Comparison of ENCODE assay signal across 23 mouse cellular contexts in genomic region chr1:162957422-162957821, GRCm38 (mm10). TPM values are rescaled to one million over a fixed set of nuclear protein-coding genes. Genes with fewer than 3 reads are reported as not detected.
"Had no signal": no experiment of that assay in that cellular context is flagged by ENCODE, and none has a peak within 500 bp of the region (broad histone marks: within the 10 kb centered on the region; RNA-seq: fewer than 3 reads in every experiment).

No protein-coding gene starts in this region.

- H3K27me3 ChIP-seq: limb, embryonic 13.5 days; lung, embryonic 15.5 days; neural tube, embryonic 15.5 days had no signal

- H3K4me3 ChIP-seq: limb, embryonic 13.5 days; lung, embryonic 15.5 days; myocyte; neural tube, embryonic 15.5 days had no signal

- DNase-seq: kidney, adult 18-20 months; left cerebral cortex, postnatal 4 days; midbrain, embryonic 14.5 days; right cerebral cortex, adult 18-20 months; right cerebral cortex, postnatal 25 days; thymus, postnatal 36 days had no signal

- H3K4me1 ChIP-seq: limb, embryonic 13.5 days; lung, embryonic 15.5 days; neural tube, embryonic 15.5 days had no signal

- H3K36me3 ChIP-seq: limb, embryonic 13.5 days; lung, embryonic 15.5 days; neural tube, embryonic 15.5 days had no signal

- H3K27ac ChIP-seq: kidney, postnatal 0 days; limb, embryonic 13.5 days; liver, embryonic 14.5 days; lung, embryonic 15.5 days; neural tube, embryonic 15.5 days had no signal

- H3K9ac ChIP-seq: limb, embryonic 13.5 days; liver, embryonic 14.5 days; lung, embryonic 15.5 days; neural tube, embryonic 15.5 days had no signal

- H3K9me3 ChIP-seq: limb, embryonic 13.5 days; lung, embryonic 15.5 days; neural tube, embryonic 15.5 days had no signal

- H3K4me2 ChIP-seq: limb, embryonic 13.5 days; lung, embryonic 15.5 days; neural tube, embryonic 15.5 days had no signal

RNA-seq across cellular contexts. Expression of gene Fmo6, which starts 20.1 kb away (rescaled TPM):
- total RNA-seq: layer of hippocampus, adult 8-10 months; layer of hippocampus, postnatal 14 days; left cerebral cortex, adult 18-20 months; left cerebral cortex, postnatal 10 days; left cerebral cortex, postnatal 4 days; liver, adult 2 months; megakaryocyte progenitor cell, adult 5-6 weeks had no signal
- polyA plus RNA-seq: kidney, postnatal 0 days; large intestine, adult 2 months; liver, adult 2 months; liver, embryonic 14.5 days; lung, embryonic 15.5 days; midbrain, embryonic 14.5 days; myocyte; neural tube, embryonic 11.5 days; small intestine, adult 2 months; stomach, embryonic 16.5 days; thymus, postnatal 0 days had no signal

RNA-seq across cellular contexts. Expression of gene Fmo3, which starts 26.9 kb away (rescaled TPM):
- total RNA-seq: layer of hippocampus, adult 8-10 months; layer of hippocampus, postnatal 14 days; left cerebral cortex, adult 18-20 months; left cerebral cortex, postnatal 10 days; left cerebral cortex, postnatal 4 days; megakaryocyte progenitor cell, adult 5-6 weeks had no signal
- polyA plus RNA-seq: large intestine, adult 2 months; limb, embryonic 13.5 days; liver, embryonic 14.5 days; lung, embryonic 15.5 days; midbrain, embryonic 14.5 days; myocyte; neural tube, embryonic 11.5 days; neural tube, embryonic 15.5 days; small intestine, adult 2 months had no signal

RNA-seq across cellular contexts. Expression of gene Fmo2, which starts 58.9 kb away (rescaled TPM):
- total RNA-seq: megakaryocyte progenitor cell, adult 5-6 weeks had no signal
- polyA plus RNA-seq: midbrain, embryonic 14.5 days; myocyte; neural tube, embryonic 11.5 days had no signal
